Mouse (Mus musculus) kidney, postnatal 0 days (tissue): ENCODE data around the gene 5430427O19Rik. TPM values are rescaled to one million over a fixed set of nuclear protein-coding genes. Genes with fewer than 3 reads are reported as not detected.

Experiments used
- ATAC-seq: fragments of 200-750 bp; cut with Nextera tagmentation; replicated peaks from 2 replicates; pipeline ENCODE4 v1.8.0; 2017; ENCODE audit warnings: low read depth, moderate number of reproducible peaks, moderate TSS enrichment, moderate library complexity; ENCODE audit not compliant: low FRiP score
- DNase-seq: peaks from one replicate; pipeline ENCODE4 v3.0.0-alpha.2; 2016; ENCODE audit warnings: low spot score
- H3K27ac ChIP-seq: fragments of 300-500 bp; sonication (generic); 2 replicates; pipeline ENCODE4 v1.5.1; 2014; ENCODE audit warnings: mild to moderate bottlenecking
- H3K27me3 ChIP-seq: fragments of 300-500 bp; sonication (generic); 2 replicates; pipeline ENCODE4 v1.6.1; 2014; ENCODE audit warnings: low read length, mixed read lengths; ENCODE audit not compliant: insufficient read depth
- H3K36me3 ChIP-seq: fragments of 300-500 bp; sonication (generic); 2 replicates; pipeline ENCODE4 v1.6.1; 2014; ENCODE audit warnings: low read length, mixed read lengths; ENCODE audit not compliant: insufficient read depth
- H3K4me1 ChIP-seq: fragments of 300-500 bp; sonication (generic); replicated peaks from 2 replicates; pipeline ENCODE4 v1.6.1; 2014; ENCODE audit warnings: antibody characterized with exemption, low read length, mixed read lengths; ENCODE audit not compliant: insufficient read depth
- H3K4me2 ChIP-seq: fragments of 300-500 bp; sonication (generic); 2 replicates; pipeline ENCODE4 v1.6.1; 2014; ENCODE audit warnings: mild to moderate bottlenecking, low read length, moderate library complexity, mixed read lengths
- H3K4me3 ChIP-seq: fragments of 300-500 bp; sonication (generic); replicated peaks from 2 replicates; pipeline ENCODE4 v1.5.1; 2014; ENCODE audit warnings: low read depth, low read length
- H3K9ac ChIP-seq: fragments of 300-500 bp; sonication (generic); 2 replicates; pipeline ENCODE4 v1.6.1; 2014; ENCODE audit warnings: low read depth, low read length
- H3K9me3 ChIP-seq: fragments of 300-500 bp; sonication (generic); replicated peaks from 2 replicates; pipeline ENCODE4 v1.6.1; 2016; ENCODE audit warnings: low read length, inconsistent platforms, mixed read lengths
- CTCF ChIP-seq: IDR thresholded peaks from 2 replicates; pipeline ENCODE4 v1.5.1; 2016; ENCODE audit warnings: antibody characterized with exemption, low read depth, mild to moderate bottlenecking, moderate library complexity
- WGBS: fragments of 180-500 bp; shearing (Covaris S2); extraction: QIAGEN DNeasy Blood & Tissue Kit; methylation state at CpG from one replicate; pipeline ENCODE4 v1.1.7; 2014; 5-methylcytosine and 5-hydroxymethylcytosine counted together
- polyA plus RNA-seq: library from polyadenylated mRNA; unstranded; fragments of >200 nt; fragmentation: Nextera tagmentation; extraction: Ambion mirVana; gene quantifications from 2 replicates; pipeline ENCODE4 v1.2.1, GENCODE M21; 2015

The 5430427O19Rik gene
- polyA plus RNA-seq: 0.12 and 0.17 TPM in 2 replicates

GRCm38 (mm10) chrX:85869914-85870483 is at the start of gene 5430427O19Rik:
Gene 5430427O19Rik (plus strand): TSS chrX:85870354.
- no peaks in the 10 kb centered on the region for H3K27me3 ChIP-seq
- no peaks in the 10 kb centered on the region for H3K36me3 ChIP-seq
- ATAC-seq: no peak

GRCm38 (mm10) chrX:85827719-85828453 is 42.3 kb upstream of the 5430427O19Rik start:
- TF ChIP-seq CTCF: no peak
- no peak overlapping the region for H3K4me3 ChIP-seq
- DNase-seq (no peak), ATAC-seq (no peak)
- H3K27ac ChIP-seq: no peak overlapping the region
- WGBS: 84% methylated on average over 3 of the region's 3 CpGs
- H3K9ac ChIP-seq: no peak overlapping the region
- H3K4me2 ChIP-seq: no peak overlapping the region
- H3K9me3 ChIP-seq: no peaks in the 10 kb centered on the region
- H3K36me3 ChIP-seq: no peaks in the 10 kb centered on the region
- no peaks in the 10 kb centered on the region for H3K27me3 ChIP-seq
- H3K4me1 ChIP-seq: no peaks in the 10 kb centered on the region

More at GRCm38 (mm10) chrX:85869914-85870483, at the start of gene 5430427O19Rik:
- H3K9ac ChIP-seq: no peak within 1 kb of the TSS
- WGBS: 81% methylated on average over 3 of the region's 3 CpGs
- H3K4me3 ChIP-seq: no peak within 1 kb of the TSS
- H3K4me1 ChIP-seq: no peaks in the 10 kb centered on the region
- no peak within 1 kb of the TSS for H3K27ac ChIP-seq
- no peak for DNase-seq
- no peak within 1 kb of the TSS for H3K4me2 ChIP-seq
- TF ChIP-seq CTCF: no peak
- H3K9me3 ChIP-seq: no peaks in the 10 kb centered on the region

- no peaks in the 10 kb centered on the region for H3K27me3 ChIP-seq
- ATAC-seq: peak; percentile 43; the same call in 1 of the 2 replicates
- H3K4me3 ChIP-seq: no peak overlapping the region
- H3K27ac ChIP-seq: no peak overlapping the region
- H3K36me3 ChIP-seq: no peaks in the 10 kb centered on the region
- H3K9ac ChIP-seq: no peak overlapping the region
- H3K4me2 ChIP-seq: no peak overlapping the region
- DNase-seq: no peak
- H3K9me3 ChIP-seq: no peaks in the 10 kb centered on the region
- no peaks in the 10 kb centered on the region for H3K4me1 ChIP-seq
- no peak for TF ChIP-seq CTCF
Measured at GRCm38 (mm10) chrX:85829000-85829399, 41.2 kb upstream of the 5430427O19Rik start.

GRCm38 (mm10) chrX:85839174-85839573 is 31.0 kb upstream of the 5430427O19Rik start:
- DNase-seq (no peak), ATAC-seq (no peak)
- H3K27me3 ChIP-seq: no peaks in the 10 kb centered on the region
- TF ChIP-seq CTCF: no peak
- H3K4me3 ChIP-seq: no peak overlapping the region
- H3K9me3 ChIP-seq: no peaks in the 10 kb centered on the region
- H3K9ac ChIP-seq: no peak overlapping the region
- H3K27ac ChIP-seq: no peak overlapping the region
- H3K36me3 ChIP-seq: no peaks in the 10 kb centered on the region
- no peaks in the 10 kb centered on the region for H3K4me1 ChIP-seq
- H3K4me2 ChIP-seq: no peak overlapping the region

GRCm38 (mm10) chrX:85855938-85856337 is 14.2 kb upstream of the 5430427O19Rik start:
- Histone ChIP-seq H3K9me3 (no peaks in the 10 kb centered on the region), H3K27ac (no peak overlapping the region), H3K9ac (no peak overlapping the region), H3K4me1 (no peaks in the 10 kb centered on the region), H3K36me3 (no peaks in the 10 kb centered on the region), H3K27me3 (no peaks in the 10 kb centered on the region), H3K4me3 (no peak overlapping the region), H3K4me2 (no peak overlapping the region)
- ATAC-seq: no peak; the same call in 1 of the 2 replicates
- peak; percentile 5 for DNase-seq
- no peak for TF ChIP-seq CTCF
- 47% methylated on average over 3 of the region's 3 CpGs for WGBS

- Histone ChIP-seq H3K9ac (no peak overlapping the region), H3K27me3 (no peaks in the 10 kb centered on the region), H3K4me3 (no peak overlapping the region), H3K27ac (no peak overlapping the region), H3K36me3 (no peaks in the 10 kb centered on the region), H3K4me1 (no peaks in the 10 kb centered on the region), H3K4me2 (no peak overlapping the region), H3K9me3 (no peaks in the 10 kb centered on the region)
- no peak for TF ChIP-seq CTCF
- DNase-seq: no peak
- ATAC-seq: no peak
Measured at GRCm38 (mm10) chrX:85857169-85857568, 13.0 kb upstream of the 5430427O19Rik start.
